Mouse (Mus musculus) embryo, embryonic 11.5 days (tissue): ENCODE data around the gene Tns2.
"Not testable (repeated sequence)": the region's sequence is repeated elsewhere in the genome, so short reads cannot be mapped to it uniquely, and the experiment has no call there.

Experiments used
- DNase-seq: peaks from one replicate; pipeline ENCODE4 v3.0.0-alpha.2; 2012; ENCODE audit warnings: low read depth, low spot score

Gene Tns2

DNA sequence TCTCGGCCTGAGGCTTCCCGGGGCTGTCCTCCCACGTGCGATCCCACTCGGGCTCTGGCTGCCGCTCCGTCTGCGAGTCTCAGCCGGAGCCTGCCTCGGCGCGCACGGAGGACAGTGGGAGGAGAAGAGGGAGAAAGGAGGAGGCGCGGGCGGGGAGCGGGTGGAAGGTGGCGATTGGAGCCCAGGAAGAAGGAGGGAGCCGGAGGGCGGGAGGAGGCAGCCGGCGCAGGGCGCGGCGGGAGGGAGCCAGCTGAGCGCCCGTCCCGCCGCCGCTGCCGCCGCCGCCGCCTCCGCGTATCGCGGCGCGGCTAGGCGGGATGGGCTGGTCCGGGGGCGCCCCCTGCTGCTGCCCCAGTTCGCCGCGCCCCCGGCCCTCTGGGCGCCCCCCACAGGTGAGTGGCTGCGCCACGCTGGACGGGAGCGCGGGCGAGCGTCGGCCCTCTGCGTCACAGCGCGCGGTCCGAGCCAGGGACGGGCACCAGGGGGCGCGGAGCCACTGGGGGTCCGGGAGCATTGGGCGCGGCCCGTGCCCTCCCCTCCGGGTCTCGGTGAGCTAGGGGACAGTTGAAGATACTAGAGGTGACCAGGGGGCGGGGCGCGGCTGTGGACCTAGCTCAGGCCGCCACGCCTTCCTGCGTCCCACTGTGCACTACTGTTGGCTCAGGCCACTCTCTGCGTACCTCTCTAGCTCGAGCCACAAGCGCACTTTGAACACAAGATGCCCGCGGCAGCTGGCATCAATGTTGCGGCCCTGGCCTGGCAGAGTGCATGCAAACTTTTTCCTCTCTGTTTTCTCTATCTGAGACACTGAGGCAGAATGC, at the start of gene Tns2:
Tns2 (plus strand) TSS at position 253 of the 821 bp plus-strand sequence.
- no peak for DNase-seq

DNA sequence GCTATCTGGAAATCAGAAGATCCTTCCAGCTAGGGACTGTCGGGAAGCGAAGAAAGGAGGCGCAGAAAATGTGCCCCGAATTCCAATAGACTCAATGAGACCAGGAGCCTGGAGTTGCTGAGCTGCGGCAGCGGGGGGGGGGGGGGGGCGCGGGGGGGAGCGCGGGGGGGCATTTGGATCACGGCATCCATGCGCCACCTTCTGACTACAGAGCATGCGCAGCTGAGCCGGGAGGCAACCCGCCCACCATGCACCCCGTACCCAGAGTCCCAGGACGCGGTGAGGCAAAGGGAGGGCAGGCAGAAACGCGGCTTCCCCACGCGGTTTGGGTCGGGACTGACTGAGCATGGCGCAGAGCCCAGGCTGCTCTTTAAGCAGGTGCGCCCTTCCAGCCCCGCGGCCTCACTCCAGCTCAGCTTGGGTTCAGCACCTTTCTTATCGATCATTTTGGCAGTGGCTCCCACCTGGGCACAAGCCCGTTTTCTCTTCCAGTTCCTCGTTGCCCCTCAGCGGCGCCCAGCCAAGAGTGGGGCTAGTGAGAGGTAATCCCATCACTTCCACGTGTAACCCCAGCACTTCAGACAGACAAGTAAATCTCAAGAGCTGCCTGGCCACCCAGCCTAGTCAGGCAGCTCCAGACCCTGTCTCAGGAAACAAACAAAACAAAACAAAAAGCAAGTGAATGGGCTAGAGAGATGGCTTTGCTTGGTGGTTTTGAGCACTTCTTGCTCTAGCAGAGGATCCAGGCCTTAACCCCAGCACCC, 48.1 kb upstream of the Tns2 start:
- DNase-seq: peak; percentile 53

GRCm38 (mm10) chr15:102056495-102057174, 43.6 kb upstream of the Tns2 start:
- DNase-seq: no peak

DNA sequence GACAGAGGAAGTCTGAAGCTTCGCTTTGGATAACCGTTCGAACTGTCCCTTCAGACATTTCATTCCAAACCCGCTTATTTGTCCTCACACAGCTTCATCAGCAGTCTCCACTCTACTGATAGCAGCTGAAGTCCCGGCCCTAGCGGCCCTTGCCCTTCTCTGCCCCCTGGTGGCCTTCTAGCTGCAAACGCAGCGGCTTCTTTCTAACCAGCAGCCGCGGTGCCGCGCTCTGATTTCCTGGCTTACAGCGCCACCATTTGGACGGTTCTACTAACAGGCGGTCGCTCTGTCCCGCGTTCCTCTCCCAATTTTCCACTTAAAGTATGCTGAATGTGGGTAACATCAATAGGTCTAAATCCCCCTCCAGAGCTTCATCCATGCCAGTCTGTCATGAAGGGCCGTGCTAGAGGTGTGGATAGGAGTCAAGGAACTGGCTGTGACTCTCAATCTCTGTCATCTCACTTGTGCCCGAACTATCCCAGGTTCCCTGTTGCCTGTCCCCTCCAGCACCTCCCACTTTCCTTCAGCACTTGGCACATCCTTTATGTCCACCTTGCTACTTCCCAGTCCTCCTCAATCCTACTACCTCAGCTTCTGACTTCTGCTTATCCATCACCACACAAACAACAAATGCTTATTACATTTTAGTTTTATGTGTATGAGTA, 34.4 kb upstream of the Tns2 start:
- peak; percentile 89 for DNase-seq

DNA sequence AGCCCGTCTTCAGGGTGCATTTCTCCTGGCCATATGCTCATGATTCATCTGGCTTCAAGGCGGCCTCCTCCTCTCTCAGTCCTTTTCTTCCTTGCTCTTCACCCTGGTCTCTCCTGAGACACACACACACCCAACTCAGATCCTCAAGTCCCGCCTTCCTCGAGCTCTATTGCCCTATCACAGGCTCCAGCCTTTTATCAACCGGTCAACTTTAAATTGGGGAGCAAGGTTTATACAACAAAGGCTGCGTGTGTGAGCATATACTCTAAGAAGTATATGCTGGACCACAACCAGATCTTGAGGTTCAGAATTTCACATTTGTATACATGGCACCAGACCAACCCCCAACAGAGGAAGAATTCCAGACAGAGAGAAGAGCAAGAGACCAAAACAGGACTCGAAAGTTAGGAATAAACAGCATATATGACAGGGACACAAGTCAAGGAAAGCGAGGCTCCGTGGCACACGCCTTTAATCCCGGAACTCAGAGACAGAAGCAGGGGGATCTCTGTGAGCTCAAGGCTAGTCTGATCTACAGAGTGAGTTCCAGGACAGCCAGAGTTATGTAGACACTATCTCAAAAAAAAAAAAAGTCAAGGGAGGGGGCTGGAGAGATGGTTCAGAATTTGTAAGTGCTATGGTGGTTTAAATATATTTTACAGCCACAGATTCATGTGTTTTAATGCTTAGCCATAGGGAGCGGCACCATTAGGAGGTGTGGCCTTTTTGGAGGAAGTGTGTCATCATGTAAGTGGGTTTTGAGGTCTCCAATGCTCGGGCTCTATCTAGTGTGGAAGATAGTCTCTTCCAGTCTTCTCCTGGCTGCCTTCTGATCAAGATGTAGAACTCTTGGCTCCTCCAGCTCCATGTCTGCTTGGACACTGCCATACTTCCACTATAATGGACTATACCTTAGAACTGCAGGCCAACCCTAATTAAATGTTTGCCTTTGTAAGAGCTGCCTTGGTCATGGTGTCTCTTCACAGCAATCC, 29.4 kb upstream of the Tns2 start:
- DNase-seq: no peak

DNA sequence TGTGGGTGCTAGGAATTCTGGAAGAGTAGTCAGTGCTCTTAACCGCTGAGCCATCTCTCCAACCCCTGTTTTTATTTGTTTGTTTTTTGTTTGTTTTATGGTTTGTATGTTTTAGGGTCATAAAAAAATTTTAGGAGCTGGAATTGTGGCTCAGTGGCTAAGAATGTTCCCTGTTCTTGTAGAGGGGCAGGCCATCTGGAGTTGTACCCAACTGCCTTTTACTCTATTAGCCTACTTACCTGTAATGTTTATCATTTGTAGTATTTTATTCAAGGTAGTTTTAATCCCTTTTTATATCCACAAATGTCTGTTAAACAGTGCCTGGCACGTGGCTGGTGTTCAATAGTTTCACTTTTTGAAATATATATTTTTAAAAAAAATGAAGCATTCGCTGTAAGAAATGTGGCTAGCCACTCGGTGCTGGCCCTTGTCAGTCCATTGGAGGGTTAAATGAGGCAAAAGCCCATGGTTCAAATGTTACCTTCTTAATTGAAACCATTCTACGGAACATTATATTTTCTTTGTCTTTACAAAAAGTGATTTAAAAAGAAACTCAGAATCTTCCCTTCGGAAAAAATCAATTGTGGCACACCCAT, 27.2 kb upstream of the Tns2 start:
- DNase-seq: no peak

GRCm38 (mm10) chr15:102073559-102074069, 26.6 kb upstream of the Tns2 start, which contains the start of gene Eif4b:
Gene Eif4b, plus strand, starts transcription at chr15:102073773.
- DNase-seq: peak; percentile 99

DNA sequence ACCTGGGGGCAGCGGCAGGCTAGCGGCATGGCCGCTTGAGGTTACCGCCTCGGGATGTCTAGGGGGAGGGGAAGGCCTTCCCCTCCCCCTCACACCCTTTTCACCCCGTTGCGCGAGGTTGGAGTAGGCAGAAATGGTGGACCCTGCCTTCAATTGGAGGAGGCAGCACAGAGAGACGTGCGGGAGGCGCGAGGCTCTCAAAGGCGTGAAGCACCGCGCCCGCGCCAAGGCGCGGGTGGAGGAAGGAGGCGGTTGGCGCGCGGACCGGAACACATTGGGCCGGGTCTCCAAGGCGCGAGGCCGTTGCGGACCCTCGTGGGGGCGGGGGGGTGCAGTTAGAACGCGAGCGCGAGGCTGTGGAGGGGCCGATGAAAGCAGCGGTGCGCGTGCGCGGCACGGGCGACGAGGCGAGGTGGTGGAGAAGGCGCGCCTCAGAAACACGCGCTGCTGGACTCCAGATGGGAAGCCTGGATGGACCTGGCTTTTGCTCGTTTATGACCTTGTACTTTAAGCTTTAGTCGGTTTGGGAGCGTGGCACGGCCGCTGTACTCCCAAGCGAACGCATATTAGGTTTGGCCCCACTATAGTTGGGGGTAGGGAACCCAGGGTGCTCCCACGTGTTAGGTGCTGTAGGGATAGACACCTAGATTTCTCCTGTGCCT, 26.0 kb upstream of the Tns2 start:
- peak; percentile 46 for DNase-seq

DNA sequence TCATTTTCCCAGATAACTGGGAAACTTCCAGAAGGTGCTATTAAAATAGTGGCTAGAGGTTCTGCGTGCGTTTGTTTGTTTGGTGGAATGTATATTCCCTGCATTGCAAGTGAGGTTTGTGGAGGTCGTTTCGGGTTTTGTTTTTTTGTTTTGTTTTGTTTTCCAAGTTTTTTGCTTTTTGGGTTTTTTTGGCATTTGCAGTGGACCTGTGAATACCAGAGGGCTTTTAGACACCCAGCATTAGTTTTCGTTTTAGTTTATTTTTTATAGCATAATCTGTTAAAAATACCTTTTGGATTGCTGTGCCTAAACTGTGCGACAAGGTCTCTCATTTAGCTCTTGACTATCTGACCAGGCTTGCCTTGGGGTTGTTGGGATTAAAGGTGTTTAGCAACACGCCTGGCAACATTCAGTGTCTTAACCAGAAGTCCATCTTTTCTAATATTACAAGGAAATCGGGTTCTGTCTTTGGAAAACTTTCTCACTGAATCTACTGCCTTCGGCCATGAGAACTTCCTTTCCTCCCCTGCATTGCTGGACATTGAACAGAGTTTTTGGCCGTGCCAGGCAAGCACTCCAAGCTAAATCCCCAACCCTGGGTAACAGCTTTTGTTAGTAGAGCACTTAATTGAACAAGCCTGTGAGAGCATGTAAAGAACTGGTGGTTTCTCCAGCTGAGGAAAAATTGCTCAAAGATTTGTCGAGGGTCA, 25.2 kb upstream of the Tns2 start:
- DNase-seq: no peak

- no peak for DNase-seq
Measured at GRCm38 (mm10) chr15:102077111-102077677, 23.0 kb upstream of the Tns2 start.

DNA sequence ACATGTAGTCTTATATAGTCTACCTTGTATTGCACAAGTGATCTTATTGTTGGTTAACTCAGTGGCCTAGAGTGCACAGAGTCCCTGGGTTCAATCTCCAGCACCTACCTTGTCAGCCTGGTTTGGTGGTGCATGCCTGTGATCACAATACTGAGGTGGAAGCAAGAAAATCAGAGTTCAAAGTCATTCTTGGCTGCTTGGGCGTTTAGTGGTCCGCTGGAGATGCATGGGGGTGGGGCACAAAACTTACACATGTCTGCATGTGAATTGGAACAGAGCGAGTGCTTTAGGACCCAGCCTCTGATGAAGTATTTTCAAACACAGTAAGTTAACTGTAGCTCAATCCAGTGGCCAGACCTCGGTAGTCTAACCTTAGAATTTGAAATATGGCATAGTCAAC, 21.0 kb upstream of the Tns2 start:
- DNase-seq: no peak

DNA sequence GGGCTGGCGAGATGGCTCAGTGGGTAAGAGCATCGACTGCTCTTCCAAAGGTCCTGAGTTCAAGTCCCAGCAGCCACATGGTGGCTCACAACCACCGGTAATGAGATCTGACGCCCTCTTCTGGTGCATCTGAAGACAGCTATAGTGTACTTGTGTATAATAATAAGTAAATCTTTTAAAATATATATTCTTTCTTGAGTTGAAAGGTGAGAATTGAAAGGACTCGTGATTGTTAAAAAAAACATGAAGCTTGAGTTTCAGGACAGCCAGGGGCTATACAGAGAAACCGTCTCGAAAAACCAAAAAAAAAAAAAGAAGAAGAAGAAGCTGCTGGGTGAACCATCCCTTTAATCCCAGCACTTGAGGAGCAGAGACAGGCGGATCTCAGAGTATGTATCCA, 20.3 kb upstream of the Tns2 start:
- DNase-seq: not testable (repeated sequence)

GRCm38 (mm10) chr15:102080429-102080828, 19.8 kb upstream of the Tns2 start:
- DNase-seq: no peak

DNA sequence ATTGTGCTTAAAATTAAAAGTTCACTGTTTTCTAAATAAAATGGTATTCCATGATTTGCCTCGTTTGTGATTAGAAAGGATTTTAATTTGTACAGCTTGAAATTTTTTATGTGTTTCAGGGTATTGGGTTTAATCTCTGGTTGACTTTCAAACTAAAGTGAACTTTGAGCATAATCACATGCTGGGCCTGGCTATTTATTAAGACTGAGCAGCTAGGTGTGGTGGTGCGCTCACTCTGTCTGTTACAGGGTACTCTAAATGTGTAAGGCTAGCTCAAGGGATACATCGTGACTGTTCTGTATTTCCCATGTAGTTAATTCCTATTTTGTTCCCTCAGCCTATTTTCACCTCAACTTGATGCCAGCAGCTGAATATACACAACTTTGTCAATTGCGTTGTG, 18.1 kb upstream of the Tns2 start:
- DNase-seq: no peak

DNA sequence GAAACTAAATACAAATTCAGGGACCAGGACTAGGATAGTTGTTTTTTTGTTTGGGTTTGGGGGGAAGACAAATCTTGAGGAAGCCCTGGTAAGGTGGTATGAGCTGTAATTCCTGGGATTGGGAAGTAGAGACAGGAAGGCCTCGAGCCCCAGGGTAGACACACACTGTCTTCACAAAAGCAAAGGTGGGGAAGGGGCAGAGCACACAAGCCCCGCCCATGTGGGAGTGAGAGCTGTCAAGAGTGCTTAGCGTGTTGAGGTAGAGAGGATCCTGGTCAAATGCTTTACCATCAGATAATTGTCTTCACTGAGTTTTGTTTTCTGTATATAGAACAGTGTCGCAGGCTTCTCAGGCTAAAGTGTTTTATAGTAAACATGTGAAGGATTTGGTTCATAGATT, 17.2 kb upstream of the Tns2 start:
- DNase-seq: no peak

DNA sequence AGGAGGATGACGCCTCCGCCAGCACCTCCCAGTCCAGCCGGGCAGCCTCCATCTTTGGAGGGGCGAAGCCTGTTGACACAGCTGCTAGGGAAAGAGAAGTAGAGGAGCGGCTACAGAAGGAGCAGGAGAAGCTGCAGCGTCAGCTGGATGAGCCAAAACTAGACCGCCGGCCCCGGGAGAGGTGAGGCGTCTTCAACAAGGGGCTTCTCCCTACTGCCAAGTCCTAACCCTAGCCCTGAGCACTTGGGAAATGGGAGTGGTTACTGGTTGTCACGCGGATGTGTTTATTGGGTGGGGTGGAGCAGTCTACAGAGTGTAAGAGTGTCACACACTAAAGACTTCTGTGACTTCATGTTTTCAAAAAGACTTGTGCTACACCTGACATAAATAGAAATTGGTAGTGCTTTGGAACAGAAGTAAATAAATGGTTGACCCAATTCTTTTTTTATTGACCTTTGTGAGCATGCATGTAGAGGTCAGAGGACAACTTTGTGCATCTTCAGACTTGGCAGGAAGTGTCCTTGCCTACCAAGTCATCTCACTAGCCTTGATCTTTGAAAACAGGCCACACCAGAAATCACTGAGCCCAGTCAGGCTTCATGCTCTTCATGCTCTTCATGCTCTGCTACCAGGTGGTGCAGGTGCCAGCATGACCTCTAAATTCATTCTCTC, 10.2 kb upstream of the Tns2 start:
- DNase-seq: no peak

DNA sequence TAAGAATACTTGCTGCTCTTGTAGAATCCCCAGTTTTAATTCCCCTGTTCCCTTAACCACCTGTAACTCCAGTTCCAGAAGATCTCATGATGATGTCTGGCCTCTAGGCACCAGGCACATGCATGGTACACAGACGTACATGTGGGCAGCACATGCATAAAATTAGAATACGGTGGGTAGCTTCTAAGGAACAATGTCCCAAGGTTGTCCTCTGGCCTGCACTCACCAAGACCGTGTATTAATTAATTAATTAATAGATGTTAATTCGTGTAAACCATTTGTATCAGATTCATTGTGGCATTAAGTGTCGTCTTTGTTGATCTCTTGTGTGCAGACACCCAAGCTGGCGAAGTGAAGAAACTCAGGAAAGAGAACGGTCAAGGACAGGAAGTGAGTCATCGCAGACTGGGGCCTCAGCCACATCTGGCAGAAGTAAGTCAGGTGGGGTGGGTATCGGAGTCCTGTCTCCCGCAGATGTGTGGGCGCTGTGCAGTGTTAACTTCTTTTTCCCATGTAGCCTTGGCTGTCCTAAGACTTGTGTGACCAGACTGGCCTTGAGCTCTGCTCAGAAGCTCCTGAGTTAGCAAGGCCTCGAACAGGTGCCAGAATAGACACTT, 9.0 kb upstream of the Tns2 start:
- DNase-seq: no peak
